Mouse (Mus musculus): ENCODE results near the gene Pip4p1.

GRCm38 (mm10) chr14:50936649-50937048 is 6.0 kb upstream of the Pip4p1 start:
- TF ChIP-seq CTCF (IDR thresholded peaks at IDR 0.05; ENCODE audit: control insufficient read depth, insufficient read depth, insufficient replicate concordance, low read depth, low read length), result no peak
- TF ChIP-seq POLR2A (IDR thresholded peaks at IDR 0.05; ENCODE audit: control insufficient read depth, low read depth, low read length), result no peak

Data from testis, adult 2 months (tissue).